Mouse (Mus musculus) neural tube, embryonic 12.5 days (tissue): ENCODE results near the gene Snrnp25. TPM values are rescaled to one million over a fixed set of nuclear protein-coding genes. Genes with fewer than 3 reads are reported as not detected.
"Not testable (repeated sequence)": the region's sequence is repeated elsewhere in the genome, so short reads cannot be mapped to it uniquely, and the experiment has no call there.

Experiments used
- ATAC-seq: fragments of 200-750 bp; cut with Nextera tagmentation; 2 replicates; pipeline ENCODE4 v1.8.0; 2017; ENCODE audit warnings: low read depth, mild to moderate bottlenecking, moderate TSS enrichment, moderate library complexity; ENCODE audit not compliant: low FRiP score
- H3K27ac ChIP-seq: fragments of 300-500 bp; sonication (generic); 2 replicates; pipeline ENCODE4 v1.5.1; 2016
- H3K27me3 ChIP-seq: fragments of 300-500 bp; sonication (generic); replicated peaks from 2 replicates; pipeline ENCODE4 v1.6.1; 2016; ENCODE audit warnings: mild to moderate bottlenecking
- H3K36me3 ChIP-seq: fragments of 300-500 bp; sonication (generic); 2 replicates; pipeline ENCODE4 v1.6.1; 2016; ENCODE audit warnings: mild to moderate bottlenecking
- H3K4me1 ChIP-seq: fragments of 300-500 bp; sonication (generic); 2 replicates; pipeline ENCODE4 v1.6.1; 2016
- H3K4me2 ChIP-seq: fragments of 300-500 bp; sonication (generic); replicated peaks from 2 replicates; pipeline ENCODE4 v1.6.1; 2016; ENCODE audit warnings: mild to moderate bottlenecking
- H3K4me3 ChIP-seq: fragments of 300-500 bp; sonication (generic); 2 replicates; pipeline ENCODE4 v1.5.1; 2016
- H3K9ac ChIP-seq: fragments of 300-500 bp; sonication (generic); 2 replicates; pipeline ENCODE4 v1.6.1; 2016; ENCODE audit warnings: mild to moderate bottlenecking
- H3K9me3 ChIP-seq: fragments of 300-500 bp; sonication (generic); 2 replicates; pipeline ENCODE4 v1.6.1; 2016; ENCODE audit warnings: mild to moderate bottlenecking
- WGBS: fragments of 180-500 bp; shearing (Covaris S2); methylation state at CpG from one replicate; pipeline ENCODE4 v1.1.7; 2016; 5-methylcytosine and 5-hydroxymethylcytosine counted together
- polyA plus RNA-seq: library from polyadenylated mRNA; unstranded; fragments of >200 nt; fragmentation: Nextera tagmentation; extraction: Ambion mirVana; gene quantifications from 2 replicates; pipeline ENCODE4 v1.2.1, GENCODE M21; 2016

Snrnp25 gene
- polyA plus RNA-seq, 1 experiment from 2014 or later, result 52.8 TPM

- WGBS, result 75% methylated on average over 6 of the region's 6 CpGs
- H3K4me1 ChIP-seq, result no peaks in the 10 kb centered on the region
- no peaks in the 10 kb centered on the region for H3K36me3 ChIP-seq
- no peaks in the 10 kb centered on the region for H3K27me3 ChIP-seq
- H3K4me3 ChIP-seq, result no peak overlapping the region
- no peak for ATAC-seq
- no peak overlapping the region for H3K9ac ChIP-seq
- H3K27ac ChIP-seq, result no peak overlapping the region
- no peaks in the 10 kb centered on the region for H3K9me3 ChIP-seq
- no peak overlapping the region for H3K4me2 ChIP-seq
Measured at GRCm38 (mm10) chr11:32196727-32197126, 8.5 kb upstream of the Snrnp25 start.

DNA sequence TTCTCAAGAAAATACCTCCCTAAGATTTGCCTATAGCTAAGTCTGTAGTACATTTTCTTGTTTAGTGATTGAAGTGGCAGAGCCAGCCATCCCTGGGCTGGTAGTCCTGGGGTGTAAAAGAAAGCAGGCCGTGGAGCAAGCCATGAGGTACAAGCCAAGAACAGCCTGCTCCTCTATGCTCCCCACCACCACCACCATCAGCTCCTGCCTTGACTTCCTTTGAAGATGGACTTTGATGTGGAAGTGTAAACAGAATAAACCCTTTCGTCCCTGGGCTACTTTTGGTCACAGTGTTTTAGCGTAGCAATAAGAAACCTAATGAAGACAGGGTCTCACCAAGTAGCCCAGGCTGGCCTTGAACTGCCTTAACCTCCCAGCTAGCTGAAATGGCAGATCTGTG lies 7.4 kb upstream of the Snrnp25 start:
- no peaks in the 10 kb centered on the region for H3K36me3 ChIP-seq
- no peak overlapping the region for H3K27ac ChIP-seq
- H3K27me3 ChIP-seq, result no peaks in the 10 kb centered on the region
- H3K9me3 ChIP-seq, result no peaks in the 10 kb centered on the region
- ATAC-seq, result no peak
- no peak overlapping the region for H3K4me3 ChIP-seq
- H3K9ac ChIP-seq, result no peak overlapping the region
- 38% methylated on average over 3 of the region's 3 CpGs for WGBS
- no peak overlapping the region for H3K4me2 ChIP-seq
- H3K4me1 ChIP-seq, result no peaks in the 10 kb centered on the region

- no peaks in the 10 kb centered on the region for H3K4me1 ChIP-seq
- H3K9ac ChIP-seq, result no peak overlapping the region
- H3K4me3 ChIP-seq, result no peak overlapping the region
- H3K27me3 ChIP-seq, result no peaks in the 10 kb centered on the region
- WGBS, result 78% methylated on average over 14 of the region's 14 CpGs
- H3K36me3 ChIP-seq, result no peaks in the 10 kb centered on the region
- no peaks in the 10 kb centered on the region for H3K9me3 ChIP-seq
- ATAC-seq, result no peak
- no peak overlapping the region for H3K27ac ChIP-seq
- H3K4me2 ChIP-seq, result no peak overlapping the region
Measured at GRCm38 (mm10) chr11:32198256-32198955, 6.8 kb upstream of the Snrnp25 start.

- Histone ChIP-seq H3K4me1 (no peaks in the 10 kb centered on the region), H3K27me3 (no peaks in the 10 kb centered on the region), H3K9me3 (no peaks in the 10 kb centered on the region), H3K4me3 (no peak overlapping the region), H3K9ac (no peak overlapping the region), H3K4me2 (no peak overlapping the region), H3K27ac (no peak overlapping the region), H3K36me3 (no peaks in the 10 kb centered on the region)
- WGBS, result 53% methylated on average over 6 of the region's 6 CpGs
- no peak for ATAC-seq
Measured at GRCm38 (mm10) chr11:32199230-32199629, 6.0 kb upstream of the Snrnp25 start.

- no peak within 1 kb of the TSS for H3K27ac ChIP-seq
- H3K9me3 ChIP-seq, result no peaks in the 10 kb centered on the region
- no peak within 1 kb of the TSS for H3K4me2 ChIP-seq
- no peak within 1 kb of the TSS for H3K9ac ChIP-seq
- H3K4me1 ChIP-seq, result peaks cover 6% of the 10 kb centered on the region
- no peak within 1 kb of the TSS for H3K4me3 ChIP-seq
- H3K36me3 ChIP-seq, result no peaks in the 10 kb centered on the region
- WGBS, result 78% methylated on average over 10 of the region's 10 CpGs
- ATAC-seq, result no peak
- H3K27me3 ChIP-seq, result no peaks in the 10 kb centered on the region
Measured at GRCm38 (mm10) chr11:32200075-32200601, 5.1 kb upstream of the Snrnp25 start, which contains the start of gene Il9r. TSS of gene Il9r (minus strand) at chr11:32200279.

- not testable (repeated sequence) for H3K27ac ChIP-seq, H3K4me3 ChIP-seq, H3K36me3 ChIP-seq, ATAC-seq, H3K4me2 ChIP-seq, H3K27me3 ChIP-seq, H3K9ac ChIP-seq, H3K9me3 ChIP-seq
- peaks cover 12% of the 10 kb centered on the region for H3K4me1 ChIP-seq
- WGBS, result 58% methylated on average over 1 of the region's 1 CpGs
Measured at GRCm38 (mm10) chr11:32200992-32201391, 4.2 kb upstream of the Snrnp25 start.

DNA sequence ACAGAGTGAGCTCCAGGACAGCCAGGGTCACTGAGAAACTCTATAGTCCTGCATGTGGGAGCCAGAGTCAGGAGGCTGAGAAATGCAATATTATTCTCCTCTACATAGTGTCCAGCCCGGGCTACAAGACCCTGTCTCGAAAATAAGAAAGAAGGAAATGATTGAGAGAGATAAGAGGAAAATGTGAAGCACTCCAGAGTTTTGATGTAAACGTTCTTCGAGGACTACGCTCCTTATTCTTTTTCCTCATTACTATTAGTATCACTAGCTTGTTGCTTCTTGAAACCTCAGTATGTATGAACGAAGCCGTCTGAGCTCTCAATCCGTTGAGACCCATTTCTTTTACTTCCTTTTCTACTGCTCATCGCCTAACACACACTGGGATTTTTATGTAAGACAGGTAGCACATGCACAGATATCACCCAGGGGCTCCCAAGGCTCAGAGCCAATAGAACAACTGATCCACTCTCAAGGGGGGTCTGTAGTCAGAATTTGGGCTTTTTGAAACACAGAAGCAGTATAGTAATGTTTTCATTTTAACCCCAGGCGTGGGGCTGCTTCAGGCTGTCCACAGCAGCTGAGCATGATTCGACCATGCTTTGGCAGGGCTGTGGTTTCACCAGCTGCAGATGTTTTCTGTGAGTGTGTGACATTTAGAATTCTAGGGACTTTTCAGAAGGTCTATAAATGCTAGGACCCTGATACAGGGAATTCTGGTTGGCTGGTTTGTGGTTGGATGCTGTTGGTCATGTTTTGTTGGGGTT lies 3.1 kb upstream of the Snrnp25 start:
- Histone ChIP-seq H3K9me3 (no peaks in the 10 kb centered on the region), H3K36me3 (no peaks in the 10 kb centered on the region), H3K9ac (no peak overlapping the region), H3K4me3 (no peak overlapping the region), H3K4me2 (no peak overlapping the region), H3K27me3 (no peaks in the 10 kb centered on the region), H3K27ac (no peak overlapping the region), H3K4me1 (peaks cover 17% of the 10 kb centered on the region)
- no peak for ATAC-seq
- 83% methylated on average over 11 of the region's 11 CpGs for WGBS

GRCm38 (mm10) chr11:32210623-32211022 lies 5.4 kb downstream of the Snrnp25 start:
- H3K9me3 ChIP-seq, result no peaks in the 10 kb centered on the region
- H3K4me2 ChIP-seq, result no peak overlapping the region
- H3K27ac ChIP-seq, result no peak overlapping the region
- H3K9ac ChIP-seq, result no peak overlapping the region
- WGBS, result 89% methylated on average over 9 of the region's 9 CpGs
- H3K4me3 ChIP-seq, result no peak overlapping the region
- peaks cover 9% of the 10 kb centered on the region for H3K4me1 ChIP-seq
- H3K36me3 ChIP-seq, result peaks cover 68% of the 10 kb centered on the region
- no peak for ATAC-seq
- H3K27me3 ChIP-seq, result no peaks in the 10 kb centered on the region

GRCm38 (mm10) chr11:32215372-32216162 lies 10.4 kb downstream of the Snrnp25 start:
- H3K27me3 ChIP-seq, result no peaks in the 10 kb centered on the region
- no peak overlapping the region for H3K4me3 ChIP-seq
- no peak for ATAC-seq
- 0 out of 2 replicates have a peak overlapping the region, but pooled peaks have one; percentile 18 for H3K9ac ChIP-seq
- no peaks in the 10 kb centered on the region for H3K9me3 ChIP-seq
- H3K4me2 ChIP-seq, result no peak overlapping the region
- peaks cover 17% of the 10 kb centered on the region for H3K4me1 ChIP-seq
- WGBS, result 93% methylated on average over 18 of the region's 18 CpGs
- no peak overlapping the region for H3K27ac ChIP-seq
- peaks cover 35% of the 10 kb centered on the region for H3K36me3 ChIP-seq

DNA sequence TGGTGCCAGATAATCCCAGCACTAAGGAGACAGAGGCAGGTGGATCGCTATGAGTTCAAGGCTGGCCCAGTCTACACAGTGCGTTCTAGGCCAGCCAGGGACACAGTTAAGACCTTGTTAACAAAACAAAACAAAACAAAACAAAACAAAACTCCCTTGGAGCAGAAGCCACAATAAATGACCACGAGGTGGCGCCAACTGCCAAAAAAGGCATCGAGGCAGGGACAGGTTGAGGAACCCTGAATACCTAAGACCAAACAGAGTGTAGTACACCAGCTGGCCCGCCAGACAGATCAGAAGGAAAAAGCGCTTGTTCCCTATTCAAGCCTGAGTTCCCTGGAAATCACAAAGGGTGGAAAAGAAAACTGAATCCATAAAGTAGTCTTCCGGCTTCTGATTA lies 11.6 kb downstream of the Snrnp25 start:
- Histone ChIP-seq H3K4me1 (peaks cover 30% of the 10 kb centered on the region), H3K27ac (no peak overlapping the region), H3K9me3 (no peaks in the 10 kb centered on the region), H3K4me3 (no peak overlapping the region), H3K9ac (no peak overlapping the region), H3K4me2 (no peak overlapping the region), H3K36me3 (peaks cover 28% of the 10 kb centered on the region), H3K27me3 (no peaks in the 10 kb centered on the region)
- no peak for ATAC-seq
- WGBS, result 28% methylated on average over 8 of the region's 8 CpGs

GRCm38 (mm10) chr11:32218501-32219050 lies 13.4 kb downstream of the Snrnp25 start:
- ATAC-seq, result no peak
- Histone ChIP-seq H3K9me3 (no peaks in the 10 kb centered on the region), H3K27me3 (peaks cover 10% of the 10 kb centered on the region), H3K4me1 (peaks cover 42% of the 10 kb centered on the region), H3K27ac (no peak overlapping the region), H3K9ac (no peak overlapping the region), H3K36me3 (peaks cover 11% of the 10 kb centered on the region), H3K4me2 (no peak overlapping the region), H3K4me3 (no peak overlapping the region)
- WGBS, result 54% methylated on average over 6 of the region's 6 CpGs

DNA sequence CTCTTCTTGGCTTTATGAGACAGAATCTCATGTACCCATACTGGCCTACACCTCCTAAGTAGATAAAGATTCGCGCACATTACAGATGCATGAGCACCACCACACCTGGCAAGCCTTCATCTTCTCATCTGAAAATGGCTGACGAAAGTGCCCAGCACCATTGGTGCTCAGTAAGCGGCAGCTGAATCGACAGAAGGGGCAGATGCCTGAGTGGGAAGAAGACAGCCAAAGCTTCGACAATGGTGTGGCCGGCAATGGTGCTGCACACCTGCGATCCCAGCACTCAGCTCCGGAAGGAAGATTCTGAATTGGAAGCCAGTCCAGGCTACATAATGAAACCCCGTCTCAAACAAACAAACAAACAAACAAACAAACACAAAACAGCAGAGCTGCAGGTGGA lies 14.1 kb downstream of the Snrnp25 start:
- no peak overlapping the region for H3K9ac ChIP-seq
- peaks cover 10% of the 10 kb centered on the region for H3K27me3 ChIP-seq
- no peak overlapping the region for H3K4me3 ChIP-seq
- H3K9me3 ChIP-seq, result no peaks in the 10 kb centered on the region
- H3K36me3 ChIP-seq, result peaks cover 4% of the 10 kb centered on the region
- H3K4me1 ChIP-seq, result peaks cover 42% of the 10 kb centered on the region
- H3K27ac ChIP-seq, result no peak overlapping the region
- peak overlapping the region; percentile 91; the same call in 1 of the 2 replicates for H3K4me2 ChIP-seq
- WGBS, result 93% methylated on average over 10 of the region's 10 CpGs
- ATAC-seq, result no peak
